Mouse (Mus musculus) embryonic facial prominence, embryonic 12.5 days (tissue): ENCODE measurements around the gene Gm4981. TPM values are rescaled to one million over a fixed set of nuclear protein-coding genes. Genes with fewer than 3 reads are reported as not detected.

Source experiments
- ATAC-seq: fragments of 200-750 bp; cut with Nextera tagmentation; 2 replicates; pipeline ENCODE4 v1.8.0; 2017; ENCODE audit not compliant: insufficient number of reproducible peaks, insufficient read depth, low FRiP score, low TSS enrichment
- H3K27ac ChIP-seq: fragments of 300-500 bp; sonication (generic); 2 replicates; pipeline ENCODE4 v1.5.1; 2016; ENCODE audit warnings: mild to moderate bottlenecking
- H3K27me3 ChIP-seq: fragments of 300-500 bp; sonication (generic); 2 replicates; pipeline ENCODE4 v1.6.1; 2016; ENCODE audit warnings: mild to moderate bottlenecking, moderate library complexity
- H3K36me3 ChIP-seq: fragments of 300-500 bp; sonication (generic); 2 replicates; pipeline ENCODE4 v1.6.1; 2016; ENCODE audit warnings: mild to moderate bottlenecking
- H3K4me1 ChIP-seq: fragments of 300-500 bp; sonication (generic); 2 replicates; pipeline ENCODE4 v1.6.1; 2016
- H3K4me2 ChIP-seq: fragments of 300-500 bp; sonication (generic); replicated peaks from 2 replicates; pipeline ENCODE4 v1.6.1; 2016; ENCODE audit warnings: mild to moderate bottlenecking, moderate library complexity
- H3K4me3 ChIP-seq: fragments of 300-500 bp; sonication (generic); 2 replicates; pipeline ENCODE4 v1.5.1; 2016; ENCODE audit warnings: mild to moderate bottlenecking
- H3K9ac ChIP-seq: fragments of 300-500 bp; sonication (generic); 2 replicates; pipeline ENCODE4 v1.6.1; 2016; ENCODE audit warnings: mild to moderate bottlenecking, moderate library complexity
- H3K9me3 ChIP-seq: fragments of 300-500 bp; sonication (generic); 2 replicates; pipeline ENCODE4 v1.6.1; 2016; ENCODE audit warnings: mild to moderate bottlenecking, moderate library complexity
- WGBS: fragments of 180-500 bp; shearing (Covaris S2); methylation state at CpG from one replicate; pipeline ENCODE4 v1.1.7; 2016; 5-methylcytosine and 5-hydroxymethylcytosine counted together
- polyA plus RNA-seq: library from polyadenylated mRNA; unstranded; fragments of >200 nt; fragmentation: Nextera tagmentation; extraction: Ambion mirVana; gene quantifications from 2 replicates; pipeline ENCODE4 v1.2.1, GENCODE M21; 2016

Gene Gm4981
- polyA plus RNA-seq, 1 experiment from 2014 or later, result not detected

DNA sequence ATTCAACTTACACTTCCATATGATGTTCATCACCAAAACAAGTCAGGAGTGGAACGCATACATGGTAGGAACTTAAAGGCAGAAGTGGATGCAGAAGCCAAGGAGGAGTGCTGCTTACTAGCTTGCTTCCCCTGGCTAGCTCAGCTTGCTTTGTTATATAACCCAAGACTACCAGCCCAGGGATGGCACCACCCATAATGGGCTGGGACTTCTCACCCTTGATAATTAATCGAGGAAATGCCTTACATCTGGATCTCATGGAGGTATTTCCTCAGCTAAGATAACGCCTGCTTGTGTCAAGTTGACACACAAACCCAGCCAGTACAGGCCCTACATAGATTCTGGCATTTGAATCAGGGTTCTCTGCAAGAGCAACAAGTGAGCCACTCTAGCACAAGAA is 19.1 kb downstream of the Gm4981 start:
- H3K9ac ChIP-seq, result no peak overlapping the region
- no peak overlapping the region for H3K27ac ChIP-seq
- ATAC-seq, result no peak
- H3K4me3 ChIP-seq, result no peak overlapping the region
- 83% methylated on average over 3 of the region's 3 CpGs for WGBS
- no peaks in the 10 kb centered on the region for H3K36me3 ChIP-seq
- no peak overlapping the region for H3K4me2 ChIP-seq
- H3K27me3 ChIP-seq, result no peaks in the 10 kb centered on the region
- no peaks in the 10 kb centered on the region for H3K4me1 ChIP-seq
- peaks cover 8% of the 10 kb centered on the region for H3K9me3 ChIP-seq

DNA sequence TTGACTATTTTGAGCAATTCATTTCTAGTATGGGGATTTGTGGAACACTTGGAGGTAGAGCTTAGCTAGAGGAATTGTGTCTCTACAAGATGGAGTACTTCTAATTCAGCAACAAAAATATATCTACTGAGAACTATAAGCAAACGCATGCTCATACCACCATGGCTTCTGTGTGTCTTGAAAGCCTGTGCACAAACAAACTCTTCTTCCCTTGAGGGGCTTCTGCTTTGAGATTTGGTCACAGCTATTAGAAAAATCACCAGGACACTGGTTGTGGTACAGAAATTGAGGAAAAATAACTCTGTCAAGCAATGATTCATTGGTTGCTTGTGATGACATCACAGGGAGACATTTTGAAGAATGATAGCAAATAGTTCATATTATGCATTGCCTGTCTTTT is 21.1 kb downstream of the Gm4981 start:
- H3K4me3 ChIP-seq, result no peak overlapping the region
- peaks cover 8% of the 10 kb centered on the region; the same call in 1 of the 2 replicates for H3K9me3 ChIP-seq
- no peak overlapping the region for H3K4me2 ChIP-seq
- WGBS, result 75% methylated on average over 1 of the region's 1 CpGs
- H3K36me3 ChIP-seq, result no peaks in the 10 kb centered on the region
- H3K27me3 ChIP-seq, result no peaks in the 10 kb centered on the region
- no peaks in the 10 kb centered on the region for H3K4me1 ChIP-seq
- H3K9ac ChIP-seq, result no peak overlapping the region
- no peak for ATAC-seq
- no peak overlapping the region for H3K27ac ChIP-seq

DNA sequence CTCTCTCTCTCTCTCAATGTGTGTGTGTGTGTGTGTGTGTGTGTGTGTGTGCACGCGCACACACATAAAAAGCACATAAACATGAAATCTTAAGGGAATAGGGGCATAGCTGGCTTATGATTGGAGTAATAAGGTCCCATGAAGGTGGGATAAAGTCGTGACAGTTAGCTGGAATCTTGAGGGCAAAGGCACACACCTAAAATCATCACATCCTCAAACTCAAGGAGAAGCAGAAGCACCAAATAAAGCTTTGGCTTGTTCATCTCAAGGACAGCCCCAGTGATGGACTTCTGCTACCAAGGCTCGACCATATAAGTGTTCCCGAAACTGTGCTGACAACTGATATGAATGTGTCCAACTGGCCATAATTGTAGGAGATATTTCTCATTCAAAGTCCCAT is 21.6 kb downstream of the Gm4981 start:
- Histone ChIP-seq H3K4me3 (no peak overlapping the region), H3K4me2 (no peak overlapping the region), H3K9me3 (peaks cover 8% of the 10 kb centered on the region; the same call in 1 of the 2 replicates), H3K27ac (no peak overlapping the region), H3K4me1 (no peaks in the 10 kb centered on the region), H3K9ac (no peak overlapping the region), H3K27me3 (no peaks in the 10 kb centered on the region), H3K36me3 (no peaks in the 10 kb centered on the region)
- 83% methylated on average over 5 of the region's 5 CpGs for WGBS
- no peak for ATAC-seq

DNA sequence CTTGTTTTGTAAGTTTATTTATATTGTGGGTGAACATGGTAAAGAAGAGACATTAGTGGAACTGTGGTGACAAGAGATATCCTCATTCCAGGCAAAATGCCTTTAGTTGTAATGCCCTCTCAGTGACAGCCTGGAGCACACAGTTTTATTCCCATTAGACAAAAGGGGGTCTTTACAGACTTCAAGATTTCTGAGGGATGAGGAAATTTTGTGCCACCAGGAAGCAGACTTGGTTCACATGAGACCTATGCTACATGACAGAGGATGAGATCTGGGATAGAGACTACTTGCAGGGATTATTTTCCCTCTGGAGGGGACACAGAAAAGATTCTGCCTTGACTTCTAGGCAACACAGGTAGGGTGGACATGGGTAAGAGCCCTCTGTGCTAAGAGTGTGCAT is 22.0 kb downstream of the Gm4981 start:
- Histone ChIP-seq H3K4me2 (no peak overlapping the region), H3K36me3 (no peaks in the 10 kb centered on the region), H3K4me1 (no peaks in the 10 kb centered on the region), H3K9me3 (peaks cover 8% of the 10 kb centered on the region; the same call in 1 of the 2 replicates), H3K9ac (no peak overlapping the region), H3K27me3 (no peaks in the 10 kb centered on the region), H3K4me3 (no peak overlapping the region), H3K27ac (no peak overlapping the region)
- ATAC-seq, result no peak

DNA sequence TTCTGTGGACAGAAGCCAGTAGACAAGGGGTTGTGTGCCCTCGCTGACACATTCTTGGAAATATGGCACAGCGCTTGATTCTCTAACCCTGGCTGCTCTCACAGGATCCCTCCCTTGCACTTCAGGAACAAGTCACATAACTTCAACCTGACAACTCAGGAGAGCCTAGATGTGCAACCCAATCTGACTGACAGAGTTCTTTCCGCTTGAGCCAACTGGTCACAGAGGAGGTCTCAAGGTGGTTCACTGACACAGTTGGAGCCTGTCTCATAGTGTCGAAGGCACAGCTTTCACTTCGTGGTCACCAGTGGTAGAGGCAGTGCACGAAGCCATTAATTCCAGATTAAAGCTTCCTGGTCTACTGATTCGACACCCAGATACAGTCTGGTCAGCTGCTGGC is 24.3 kb downstream of the Gm4981 start:
- no peaks in the 10 kb centered on the region for H3K36me3 ChIP-seq
- H3K27me3 ChIP-seq, result no peaks in the 10 kb centered on the region
- no peak overlapping the region for H3K27ac ChIP-seq
- H3K4me1 ChIP-seq, result no peaks in the 10 kb centered on the region
- H3K4me3 ChIP-seq, result no peak overlapping the region
- no peak overlapping the region for H3K4me2 ChIP-seq
- peaks cover 6% of the 10 kb centered on the region; the same call in 1 of the 2 replicates for H3K9me3 ChIP-seq
- H3K9ac ChIP-seq, result no peak overlapping the region
- no peak for ATAC-seq
- WGBS, result 77% methylated on average over 7 of the region's 7 CpGs

DNA sequence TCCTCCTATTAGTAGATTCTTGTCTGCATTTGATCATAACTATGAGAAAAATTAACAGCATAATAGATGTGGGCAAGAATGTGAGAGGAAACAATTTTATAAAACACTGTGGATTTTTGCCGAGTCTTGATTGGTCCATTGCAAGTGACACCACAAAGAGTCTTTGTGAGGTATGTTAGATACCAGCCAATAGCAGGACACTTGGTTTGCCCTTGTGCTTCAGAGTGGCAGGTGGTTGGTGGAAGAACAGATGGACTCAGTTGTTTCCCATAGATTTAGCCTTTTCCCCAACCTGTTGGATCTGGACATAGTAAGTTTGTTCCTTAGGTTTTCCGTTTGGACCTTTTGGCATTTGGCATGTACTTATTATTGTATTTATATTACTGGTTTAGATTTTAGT is 25.3 kb downstream of the Gm4981 start:
- Histone ChIP-seq H3K36me3 (no peaks in the 10 kb centered on the region), H3K9ac (no peak overlapping the region), H3K9me3 (peaks cover 3% of the 10 kb centered on the region; the same call in 1 of the 2 replicates), H3K27ac (no peak overlapping the region), H3K4me2 (no peak overlapping the region), H3K27me3 (no peaks in the 10 kb centered on the region), H3K4me1 (no peaks in the 10 kb centered on the region), H3K4me3 (no peak overlapping the region)
- 82% methylated on average over 2 of the region's 2 CpGs for WGBS
- ATAC-seq, result no peak

DNA sequence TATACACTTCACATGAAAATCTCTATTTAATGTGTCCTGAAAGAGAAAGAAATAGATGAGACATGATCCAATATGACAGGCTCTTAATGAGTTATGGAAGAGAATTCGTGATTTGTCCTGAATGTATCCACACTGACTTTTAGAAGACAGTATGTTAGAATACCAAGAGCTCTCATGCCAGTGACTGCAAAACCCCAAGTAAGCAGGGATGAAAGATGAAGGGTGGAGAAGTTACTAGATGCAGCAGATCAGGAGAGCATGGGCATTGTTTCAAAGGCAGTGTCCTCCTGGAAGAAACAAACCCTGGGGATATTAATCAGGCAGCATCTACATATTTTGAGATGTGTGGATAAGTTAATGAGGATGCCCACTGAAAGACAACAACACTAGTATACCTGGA is 26.0 kb downstream of the Gm4981 start:
- no peak overlapping the region for H3K27ac ChIP-seq
- no peak for ATAC-seq
- no peaks in the 10 kb centered on the region for H3K36me3 ChIP-seq
- H3K9ac ChIP-seq, result no peak overlapping the region
- 56% methylated on average over 1 of the region's 1 CpGs for WGBS
- no peaks in the 10 kb centered on the region for H3K27me3 ChIP-seq
- peaks cover 6% of the 10 kb centered on the region; the same call in 1 of the 2 replicates for H3K9me3 ChIP-seq
- H3K4me3 ChIP-seq, result no peak overlapping the region
- H3K4me2 ChIP-seq, result no peak overlapping the region
- H3K4me1 ChIP-seq, result no peaks in the 10 kb centered on the region

DNA sequence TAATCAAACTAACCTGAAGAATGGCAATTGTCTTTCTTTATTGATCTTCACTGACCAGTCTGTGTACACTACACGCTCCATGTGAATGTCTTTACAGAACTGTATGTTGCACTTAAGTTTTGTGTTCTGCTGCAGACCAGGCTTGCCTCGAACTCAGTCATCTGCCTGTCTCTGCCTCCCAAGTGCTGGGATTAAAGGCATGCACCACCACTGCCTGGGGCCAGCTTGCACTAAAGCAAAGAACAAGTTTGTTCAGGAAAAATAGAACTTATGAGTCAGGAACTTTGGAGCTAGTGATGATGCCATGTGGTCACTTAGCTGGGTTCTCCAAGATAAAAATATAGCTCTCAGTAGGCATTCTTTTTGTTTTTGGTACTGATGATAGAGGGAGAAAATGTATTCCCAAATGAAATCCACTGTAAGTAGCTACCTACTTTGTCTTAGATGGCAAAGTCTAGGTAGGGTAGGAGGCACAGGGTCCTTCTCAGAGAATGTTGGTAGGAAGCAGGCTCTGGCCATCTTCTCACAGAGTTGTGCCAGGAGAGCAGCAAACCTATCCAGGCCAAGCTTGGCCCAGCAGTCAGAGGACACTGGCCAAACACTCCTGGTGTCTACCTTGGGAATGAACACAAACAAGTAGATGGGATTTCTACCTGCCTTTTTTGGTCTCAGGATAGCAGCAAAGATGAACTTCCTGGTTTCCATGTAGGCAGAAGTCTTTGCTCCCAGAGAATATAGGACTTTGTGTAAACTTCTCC is 26.6 kb downstream of the Gm4981 start:
- Histone ChIP-seq H3K27me3 (no peaks in the 10 kb centered on the region), H3K9me3 (peaks cover 6% of the 10 kb centered on the region; the same call in 1 of the 2 replicates), H3K36me3 (no peaks in the 10 kb centered on the region), H3K27ac (no peak overlapping the region), H3K4me3 (no peak overlapping the region), H3K4me1 (no peaks in the 10 kb centered on the region), H3K4me2 (no peak overlapping the region), H3K9ac (no peak overlapping the region)
- 77% methylated on average over 2 of the region's 2 CpGs for WGBS
- ATAC-seq, result no peak

DNA sequence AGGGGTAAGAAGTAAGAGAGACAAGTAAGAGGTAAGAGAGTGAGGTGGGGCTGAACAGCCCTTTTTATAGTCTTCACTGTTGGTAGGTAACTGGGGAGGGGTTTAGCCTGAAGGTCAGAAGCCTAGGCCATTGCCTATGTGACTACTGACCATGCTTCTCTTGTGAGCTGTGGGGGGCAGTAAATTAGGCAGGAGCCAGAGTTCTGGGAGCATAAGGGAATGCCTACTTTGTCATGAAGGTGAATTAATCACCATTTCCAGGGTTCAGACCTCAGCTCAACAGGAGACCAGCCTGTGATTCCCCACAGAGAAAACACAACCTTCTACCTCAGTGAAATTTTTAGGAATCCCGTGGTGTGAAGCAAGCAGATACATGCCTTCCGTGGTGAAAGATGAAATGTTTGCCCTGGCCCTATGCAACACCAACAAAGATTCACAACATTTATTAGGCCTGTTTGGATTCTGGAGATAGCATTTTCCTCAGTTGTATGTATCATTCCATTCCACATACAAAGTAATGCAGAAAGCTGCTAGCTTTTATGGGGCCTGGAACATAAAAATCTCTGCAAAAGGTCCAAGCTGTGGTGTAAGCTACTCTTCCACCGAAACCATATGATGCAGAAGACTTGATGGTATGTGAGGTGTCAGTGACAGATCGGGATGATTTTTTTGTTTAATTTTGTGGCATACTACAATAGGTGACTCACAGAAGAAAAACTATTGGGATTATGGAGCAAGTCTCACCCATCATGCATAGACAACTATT is 29.7 kb downstream of the Gm4981 start:
- no peak overlapping the region for H3K27ac ChIP-seq
- H3K9ac ChIP-seq, result no peak overlapping the region
- H3K36me3 ChIP-seq, result no peaks in the 10 kb centered on the region
- H3K4me2 ChIP-seq, result no peak overlapping the region
- 86% methylated on average over 4 of the region's 4 CpGs for WGBS
- H3K27me3 ChIP-seq, result no peaks in the 10 kb centered on the region
- H3K4me3 ChIP-seq, result no peak overlapping the region
- peak; percentile 35; the same call in 1 of the 2 replicates for ATAC-seq
- no peaks in the 10 kb centered on the region for H3K4me1 ChIP-seq
- 0 out of 2 replicates have a peak, but pooled peaks cover 3% of the 10 kb centered on the region for H3K9me3 ChIP-seq

DNA sequence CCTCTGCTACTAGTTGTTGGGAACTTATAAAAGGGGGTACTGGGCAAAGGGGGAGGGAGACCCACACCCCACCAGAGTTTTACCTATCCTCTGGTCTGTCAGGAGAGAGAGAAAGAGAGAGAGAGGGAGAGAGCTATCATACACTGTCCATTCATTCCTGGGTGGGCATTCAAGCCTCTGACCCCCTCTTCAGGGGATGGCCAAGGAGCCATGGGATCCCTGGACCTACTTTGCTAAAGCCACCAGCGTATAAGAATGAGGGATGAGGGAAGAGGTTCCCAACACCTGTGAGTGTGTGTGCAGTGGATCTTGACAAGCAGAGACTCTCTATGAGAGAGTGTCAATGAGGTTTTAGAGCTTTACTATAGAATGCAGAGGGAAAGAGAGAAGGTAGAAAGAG is 30.5 kb downstream of the Gm4981 start:
- H3K4me2 ChIP-seq, result no peak overlapping the region
- 43% methylated on average over 1 of the region's 1 CpGs for WGBS

More for the DNA sequence above, 30.5 kb downstream of the Gm4981 start:
- no peak overlapping the region for H3K9ac ChIP-seq
- no peak overlapping the region for H3K4me3 ChIP-seq
- H3K27ac ChIP-seq, result no peak overlapping the region
- no peak for ATAC-seq
- H3K4me1 ChIP-seq, result no peaks in the 10 kb centered on the region
- no peaks in the 10 kb centered on the region for H3K36me3 ChIP-seq
- H3K9me3 ChIP-seq, result 0 out of 2 replicates have a peak, but pooled peaks cover 3% of the 10 kb centered on the region
- no peaks in the 10 kb centered on the region for H3K27me3 ChIP-seq
